Mouse (Mus musculus): ENCODE results near the gene Gpr88. TPM values are rescaled to one million over a fixed set of nuclear protein-coding genes. Genes with fewer than 3 reads are reported as not detected.

Gene Gpr88
- polyA plus RNA-seq, 1 experiment = 1.00 TPM

DNA sequence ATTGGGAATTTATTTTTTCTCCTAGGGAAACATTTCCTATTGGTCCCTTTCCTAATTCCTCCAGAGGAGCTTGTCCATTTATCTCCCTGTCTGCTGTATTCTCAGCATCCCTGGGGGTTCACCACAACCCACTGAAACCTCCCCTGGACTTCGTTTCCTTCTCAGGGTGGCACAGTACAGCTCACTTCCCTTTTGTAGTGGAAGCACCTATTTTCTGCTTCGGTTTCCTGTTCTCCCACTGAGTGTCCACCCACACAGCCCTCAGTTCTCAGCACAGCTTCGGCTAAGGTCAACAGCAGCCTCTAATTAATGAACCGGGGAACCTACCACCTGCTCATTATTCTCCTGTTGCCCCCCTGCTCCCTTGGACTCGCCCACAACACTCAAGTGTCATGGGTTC lies 2.8 kb upstream of the Gpr88 start:
- H3K4me3 ChIP-seq (replicated peaks; ENCODE audit: control insufficient read depth, low read depth, low read length) = no peak overlapping the region
- no peak for TF ChIP-seq CTCF (IDR thresholded peaks at IDR 0.05; ENCODE audit: control insufficient read depth, insufficient read depth, low read length)
- TF ChIP-seq POLR2A (IDR thresholded peaks at IDR 0.05; ENCODE audit: borderline replicate concordance, control insufficient read depth, low read depth, low read length) = no peak
- 8% methylated on average over 5 of the region's 5 CpGs for WGBS
- H3K4me1 ChIP-seq (ENCODE audit: control insufficient read depth, insufficient read depth, low read length) = no peaks in the 10 kb centered on the region
- no peak overlapping the region for H3K27ac ChIP-seq (ENCODE audit: control insufficient read depth, insufficient read depth, low read depth, low read length, poor library complexity)

DNA sequence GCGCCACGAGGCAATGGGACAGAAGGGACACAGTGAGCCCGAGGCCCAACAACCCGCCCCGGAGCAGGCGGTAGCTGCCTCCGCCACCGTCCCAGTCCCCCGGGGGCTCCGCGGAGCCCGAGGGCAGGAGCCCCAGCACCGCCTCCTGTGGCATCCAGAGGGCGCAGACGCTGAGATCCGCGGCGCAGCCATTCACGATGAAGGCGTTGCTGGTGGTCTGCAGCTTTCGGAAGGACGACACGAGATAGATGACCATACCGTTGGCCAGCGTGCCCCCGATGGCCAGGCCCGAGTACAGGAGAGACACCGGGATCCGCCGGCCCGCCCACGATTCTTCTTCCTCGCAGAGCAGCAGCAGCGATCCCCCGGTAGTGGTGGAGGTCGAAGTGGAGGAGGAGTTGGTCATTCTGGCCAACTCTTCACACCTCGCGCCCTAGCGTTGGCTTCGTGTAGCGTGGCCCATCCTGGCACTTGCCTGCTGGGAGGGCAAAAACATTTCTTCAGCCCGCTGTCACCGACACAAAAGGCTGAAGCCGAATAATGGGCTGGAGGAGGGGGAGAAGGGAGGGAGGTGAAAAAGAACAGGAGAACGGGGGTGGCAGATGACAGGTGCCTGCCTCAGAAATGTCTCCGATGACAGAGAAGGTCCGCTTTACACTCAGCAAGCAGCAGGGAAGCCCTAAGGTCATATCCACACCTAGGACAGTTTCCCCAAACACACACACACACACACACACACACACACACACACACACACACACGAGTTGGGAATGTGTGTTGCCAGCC lies 855 bp downstream of the Gpr88 start:
- TF ChIP-seq CTCF (IDR thresholded peaks at IDR 0.05; ENCODE audit: control insufficient read depth, insufficient read depth, low read length) (no peak), POLR2A (IDR thresholded peaks at IDR 0.05; ENCODE audit: borderline replicate concordance, control insufficient read depth, low read depth, low read length) (0 out of 2 replicates have a peak, but pooled peaks have one; percentile 16)
- Histone ChIP-seq H3K27ac (ENCODE audit: control insufficient read depth, insufficient read depth, low read depth, low read length, poor library complexity) (no peak overlapping the region; the same call in 1 of the 2 replicates), H3K4me3 (replicated peaks; ENCODE audit: control insufficient read depth, low read depth, low read length) (no peak overlapping the region), H3K4me1 (ENCODE audit: control insufficient read depth, insufficient read depth, low read length) (no peaks in the 10 kb centered on the region)
- WGBS = 3% methylated on average over 48 of the region's 48 CpGs

GRCm38 (mm10) chr3:116251481-116252254 lies 1.6 kb downstream of the Gpr88 start:
- TF ChIP-seq POLR2A (IDR thresholded peaks at IDR 0.05; ENCODE audit: borderline replicate concordance, control insufficient read depth, low read depth, low read length) (no peak), CTCF (IDR thresholded peaks at IDR 0.05; ENCODE audit: control insufficient read depth, insufficient read depth, low read length) (no peak)
- WGBS = 2% methylated on average over 83 of the region's 86 CpGs
- Histone ChIP-seq H3K4me1 (ENCODE audit: control insufficient read depth, insufficient read depth, low read length) (no peaks in the 10 kb centered on the region), H3K4me3 (replicated peaks; ENCODE audit: control insufficient read depth, low read depth, low read length) (no peak overlapping the region), H3K27ac (ENCODE audit: control insufficient read depth, insufficient read depth, low read depth, low read length, poor library complexity) (peak overlapping the region; percentile 0; the same call in 1 of the 2 replicates)

GRCm38 (mm10) chr3:116249026-116249425 lies 4.3 kb downstream of the Gpr88 start:
- Histone ChIP-seq H3K4me1 (ENCODE audit: control insufficient read depth, insufficient read depth, low read length) (no peaks in the 10 kb centered on the region), H3K27ac (ENCODE audit: control insufficient read depth, insufficient read depth, low read depth, low read length, poor library complexity) (no peak overlapping the region), H3K4me3 (replicated peaks; ENCODE audit: control insufficient read depth, low read depth, low read length) (no peak overlapping the region)
- whole genome bisulfite sequencing = 86% methylated on average over 2 of the region's 2 CpGs
- no peak for TF ChIP-seq POLR2A (IDR thresholded peaks at IDR 0.05; ENCODE audit: borderline replicate concordance, control insufficient read depth, low read depth, low read length)
- no peak for TF ChIP-seq CTCF (IDR thresholded peaks at IDR 0.05; ENCODE audit: control insufficient read depth, insufficient read depth, low read length)

GRCm38 (mm10) chr3:116244476-116244875 lies 8.8 kb downstream of the Gpr88 start:
- Histone ChIP-seq H3K27ac (ENCODE audit: control insufficient read depth, insufficient read depth, low read depth, low read length, poor library complexity) (no peak overlapping the region), H3K4me1 (ENCODE audit: control insufficient read depth, insufficient read depth, low read length) (no peaks in the 10 kb centered on the region), H3K4me3 (replicated peaks; ENCODE audit: control insufficient read depth, low read depth, low read length) (no peak overlapping the region)
- 65% methylated on average over 6 of the region's 6 CpGs for WGBS
- TF ChIP-seq POLR2A (IDR thresholded peaks at IDR 0.05; ENCODE audit: borderline replicate concordance, control insufficient read depth, low read depth, low read length) = no peak
- no peak for TF ChIP-seq CTCF (IDR thresholded peaks at IDR 0.05; ENCODE audit: control insufficient read depth, insufficient read depth, low read length)

- Histone ChIP-seq H3K4me3 (replicated peaks; ENCODE audit: control insufficient read depth, low read depth, low read length) (no peak overlapping the region), H3K4me1 (ENCODE audit: control insufficient read depth, insufficient read depth, low read length) (no peaks in the 10 kb centered on the region), H3K27ac (ENCODE audit: control insufficient read depth, insufficient read depth, low read depth, low read length, poor library complexity) (no peak overlapping the region)
- TF ChIP-seq CTCF (IDR thresholded peaks at IDR 0.05; ENCODE audit: control insufficient read depth, insufficient read depth, low read length) (no peak), POLR2A (IDR thresholded peaks at IDR 0.05; ENCODE audit: borderline replicate concordance, control insufficient read depth, low read depth, low read length) (no peak)
- WGBS = 79% methylated on average over 9 of the region's 9 CpGs
Measured at GRCm38 (mm10) chr3:116242685-116243084, 10.6 kb downstream of the Gpr88 start.

- no peak overlapping the region for H3K27ac ChIP-seq (ENCODE audit: control insufficient read depth, insufficient read depth, low read depth, low read length, poor library complexity)
- TF ChIP-seq CTCF (IDR thresholded peaks at IDR 0.05; ENCODE audit: control insufficient read depth, insufficient read depth, low read length) = peak; percentile 25; the same call in 1 of the 2 replicates
- no peak for TF ChIP-seq POLR2A (IDR thresholded peaks at IDR 0.05; ENCODE audit: borderline replicate concordance, control insufficient read depth, low read depth, low read length)
- H3K4me1 ChIP-seq (ENCODE audit: control insufficient read depth, insufficient read depth, low read length) = no peaks in the 10 kb centered on the region
- no peak overlapping the region for H3K4me3 ChIP-seq (replicated peaks; ENCODE audit: control insufficient read depth, low read depth, low read length)
- 68% methylated on average over 5 of the region's 5 CpGs for WGBS
Measured at GRCm38 (mm10) chr3:116237527-116237926, 15.8 kb downstream of the Gpr88 start.

DNA sequence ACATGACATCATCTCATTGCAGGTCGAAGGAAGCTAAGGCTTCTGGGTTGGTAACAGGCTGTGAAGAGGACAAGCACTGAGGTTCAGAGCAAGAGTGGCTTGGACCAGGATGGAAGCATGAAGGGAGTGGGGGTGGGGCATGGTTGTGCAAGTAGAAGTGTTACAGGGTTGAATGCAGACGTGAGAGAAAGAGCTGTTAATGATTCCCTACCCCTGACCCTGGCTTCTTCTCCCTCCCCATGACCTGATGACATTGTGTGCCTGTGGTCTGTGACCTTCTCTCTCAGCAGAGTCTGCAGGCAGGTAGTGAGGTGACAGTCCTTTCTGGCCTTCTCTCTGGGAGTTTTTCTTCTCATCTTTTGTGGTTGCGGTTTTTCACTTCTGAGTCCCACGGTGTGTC lies 16.4 kb downstream of the Gpr88 start:
- WGBS = 69% methylated on average over 4 of the region's 4 CpGs
- TF ChIP-seq CTCF (IDR thresholded peaks at IDR 0.05; ENCODE audit: control insufficient read depth, insufficient read depth, low read length) (no peak), POLR2A (IDR thresholded peaks at IDR 0.05; ENCODE audit: borderline replicate concordance, control insufficient read depth, low read depth, low read length) (no peak)
- no peak overlapping the region for H3K4me3 ChIP-seq (replicated peaks; ENCODE audit: control insufficient read depth, low read depth, low read length)
- H3K27ac ChIP-seq (ENCODE audit: control insufficient read depth, insufficient read depth, low read depth, low read length, poor library complexity) = no peak overlapping the region
- H3K4me1 ChIP-seq (ENCODE audit: control insufficient read depth, insufficient read depth, low read length) = no peaks in the 10 kb centered on the region

Data from bone marrow, adult 2 months (tissue).